Mouse (Mus musculus): Measurements from ENCODE around the gene Sirt1.
A peak's percentile ranks its signal among the peaks of the same experiment; 100 is the strongest.
"Not testable (repeated sequence)": the region's sequence is repeated elsewhere in the genome, so short reads cannot be mapped to it uniquely, and the experiment has no call there.

Sirt1 gene

DNA sequence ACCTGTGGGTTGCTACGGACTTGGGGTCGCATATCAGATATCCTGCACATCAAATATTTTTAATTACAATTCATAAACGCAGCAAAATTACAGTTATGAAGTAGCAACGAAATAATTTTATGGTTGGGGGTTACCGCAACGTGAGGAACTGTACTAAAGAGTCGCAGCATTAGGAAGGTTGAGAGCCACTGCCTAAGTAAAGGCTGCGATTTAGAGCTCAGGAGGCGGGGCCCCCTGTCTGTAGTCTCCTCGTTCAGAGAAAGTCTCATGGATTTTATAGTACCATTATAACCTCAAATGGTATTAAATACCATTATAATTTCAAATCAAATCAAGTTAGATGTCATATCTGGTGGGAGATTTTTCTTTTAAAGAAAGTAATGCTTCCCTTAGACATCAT is 5.5 kb upstream of the Sirt1 start:
- DNase-seq (ENCODE audit: low spot score) = no peak

DNA sequence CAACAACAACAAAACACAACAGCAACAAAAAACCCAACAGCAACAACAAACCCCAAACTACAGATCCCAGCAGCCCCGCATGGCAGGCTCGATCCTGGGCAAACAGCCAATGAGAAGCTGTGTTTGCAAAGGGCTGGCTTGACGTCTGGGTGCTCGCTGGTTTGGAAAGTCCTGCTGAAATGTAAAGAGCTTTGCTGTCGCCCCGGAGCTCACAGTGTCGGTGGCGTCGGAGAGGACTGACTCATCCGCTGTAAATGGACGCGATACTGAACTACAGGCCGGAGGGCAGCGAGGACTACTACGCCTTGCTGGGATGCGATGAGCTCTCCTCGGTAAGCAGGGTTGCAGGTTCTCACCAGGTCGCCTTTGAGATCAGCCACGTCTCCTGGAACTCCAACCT is 4.9 kb upstream of the Sirt1 start:
- DNase-seq (ENCODE audit: low spot score) = peak; percentile 64

DNA sequence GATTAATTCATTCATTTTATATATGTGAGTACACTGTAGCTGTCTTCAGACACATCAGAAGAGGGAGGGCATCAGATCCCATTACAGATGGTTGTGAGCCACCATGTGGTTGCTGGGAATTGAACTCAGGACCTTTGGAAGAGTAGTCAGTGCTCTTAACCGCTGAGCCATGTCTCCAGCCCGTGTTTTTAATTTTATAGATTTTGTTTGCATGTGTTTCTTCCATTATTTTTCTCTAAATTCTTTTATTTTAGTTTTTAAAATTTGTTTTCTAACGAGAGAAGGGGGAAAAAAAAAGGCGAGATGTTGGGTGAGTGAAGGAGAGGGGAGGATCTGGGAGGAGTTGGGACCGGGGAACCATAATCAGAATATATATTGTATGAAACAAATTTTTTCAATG is 4.4 kb upstream of the Sirt1 start:
- DNase-seq (ENCODE audit: low spot score) = not testable (repeated sequence)

DNA sequence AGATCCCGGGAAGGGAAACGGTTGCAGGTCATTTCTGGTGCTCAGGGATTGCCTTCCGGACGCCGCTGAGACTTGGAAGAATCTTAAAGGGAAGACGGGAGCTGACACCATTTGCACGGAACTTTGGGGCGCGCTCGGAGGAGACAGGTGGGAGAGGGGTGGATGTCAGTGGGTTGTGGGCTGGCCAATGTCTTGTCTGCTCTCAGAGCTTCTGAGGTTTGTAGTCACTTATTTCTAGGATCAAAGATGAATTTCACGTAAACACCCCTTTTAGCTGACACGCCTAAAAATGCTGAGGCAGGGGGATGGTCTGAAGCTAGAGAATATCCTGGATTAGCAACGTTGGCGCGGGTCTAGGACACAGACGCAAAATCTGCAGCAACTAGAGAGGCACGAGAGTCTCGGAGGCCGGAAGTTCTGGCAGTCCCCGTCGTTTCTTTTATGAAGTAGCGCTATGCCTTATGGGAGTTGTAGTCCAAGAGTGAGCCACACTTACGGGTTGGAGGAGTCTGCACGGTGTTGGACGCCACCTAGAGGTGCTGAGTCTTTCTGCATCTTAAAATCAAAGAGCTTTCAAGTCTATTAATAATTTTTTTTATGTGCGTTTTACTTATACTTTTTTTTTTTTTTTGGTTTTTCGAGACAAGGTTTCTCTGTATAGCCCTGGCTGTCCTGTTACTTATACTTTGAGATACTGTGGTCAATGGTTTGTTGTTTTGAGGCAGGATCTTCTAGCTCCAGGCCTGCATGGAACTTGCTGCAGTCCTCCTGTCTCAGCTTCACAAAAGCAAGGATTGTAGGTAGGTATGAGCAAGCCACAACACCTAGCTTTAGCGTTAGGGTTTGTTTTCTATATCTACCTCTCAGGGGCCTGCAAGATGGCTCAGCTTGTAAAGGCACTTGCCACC is 1.1 kb upstream of the Sirt1 start, which contains the start of gene Dnajc12:
Dnajc12 (plus strand) TSS at position 72 of the 908 bp plus-strand sequence.
- DNase-seq (ENCODE audit: low spot score) = peak; percentile 61

DNA sequence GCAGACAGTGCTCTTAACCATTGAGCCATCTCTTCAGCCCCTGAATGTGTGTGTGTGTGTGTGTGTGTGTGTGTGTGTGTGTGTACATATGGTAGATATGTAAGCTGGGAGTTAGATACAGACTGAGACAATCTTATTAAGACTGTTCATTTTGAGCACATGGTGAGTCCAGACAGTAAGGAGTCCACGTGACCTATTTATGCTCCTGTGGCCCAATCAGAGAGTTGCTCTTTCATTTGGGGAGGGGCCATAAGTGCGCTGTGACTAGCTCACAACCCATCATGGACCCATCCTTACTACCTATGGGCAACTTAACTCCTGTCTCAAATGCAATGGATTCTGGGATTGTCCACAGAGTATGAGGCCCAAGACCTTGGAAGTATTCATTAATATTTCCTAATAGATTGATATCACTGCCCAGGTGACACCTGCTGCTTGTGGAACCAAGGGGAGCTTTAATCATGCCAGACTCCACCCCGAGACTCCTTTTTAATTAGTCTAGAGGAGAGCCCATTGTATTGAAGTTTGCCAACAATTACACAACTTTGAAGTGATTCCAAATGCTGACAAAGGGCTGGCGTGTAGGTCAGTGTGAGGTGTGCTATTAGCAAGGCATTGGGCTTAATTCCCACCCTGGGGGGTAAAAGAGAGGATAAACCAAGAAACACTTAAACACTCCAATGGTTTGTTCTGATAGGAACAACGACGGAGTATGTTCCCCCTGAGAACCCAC is 2.4 kb downstream of the Sirt1 start:
- DNase-seq (ENCODE audit: low spot score) = no peak

DNA sequence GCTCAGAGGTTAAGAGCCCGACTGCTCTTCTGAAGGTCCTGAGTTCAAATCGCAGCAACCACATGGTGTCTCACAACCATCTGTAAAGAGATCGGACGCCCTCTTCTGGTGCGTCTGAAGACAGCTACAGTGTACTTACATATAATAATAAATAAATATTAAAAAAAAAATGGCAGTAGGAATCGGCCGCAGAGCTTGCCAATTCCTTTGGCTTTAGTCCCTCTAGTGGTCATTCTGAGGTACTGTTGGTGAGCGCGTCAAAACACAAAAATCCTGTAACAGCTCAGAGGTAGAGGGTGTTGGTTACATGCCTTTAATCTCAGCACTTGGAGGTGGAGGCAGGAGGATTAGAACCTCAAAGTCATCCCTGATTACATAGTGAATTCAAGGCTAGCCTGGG is 4.0 kb downstream of the Sirt1 start:
- peak; percentile 45 for DNase-seq (ENCODE audit: low spot score)

DNA sequence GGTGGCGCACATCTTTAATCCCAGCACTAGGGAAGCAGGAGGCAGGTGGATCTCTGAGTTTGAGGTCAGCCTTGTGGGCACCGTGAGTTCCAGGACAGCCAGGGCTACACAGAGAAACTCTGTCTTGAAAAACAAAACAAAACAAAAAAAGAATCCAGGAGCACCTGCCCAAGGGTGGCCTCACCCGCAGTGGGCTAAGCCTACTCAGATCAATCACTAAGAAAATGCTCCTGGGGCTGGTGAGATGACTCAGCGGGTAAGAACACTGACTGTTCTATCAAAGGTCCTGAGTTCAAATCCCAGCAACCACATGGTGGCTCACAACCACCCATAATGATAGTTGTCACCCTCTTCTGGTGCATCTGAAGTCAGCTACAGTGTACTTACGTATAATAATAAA is 5.2 kb downstream of the Sirt1 start:
- DNase-seq (ENCODE audit: low spot score) = no peak

DNA sequence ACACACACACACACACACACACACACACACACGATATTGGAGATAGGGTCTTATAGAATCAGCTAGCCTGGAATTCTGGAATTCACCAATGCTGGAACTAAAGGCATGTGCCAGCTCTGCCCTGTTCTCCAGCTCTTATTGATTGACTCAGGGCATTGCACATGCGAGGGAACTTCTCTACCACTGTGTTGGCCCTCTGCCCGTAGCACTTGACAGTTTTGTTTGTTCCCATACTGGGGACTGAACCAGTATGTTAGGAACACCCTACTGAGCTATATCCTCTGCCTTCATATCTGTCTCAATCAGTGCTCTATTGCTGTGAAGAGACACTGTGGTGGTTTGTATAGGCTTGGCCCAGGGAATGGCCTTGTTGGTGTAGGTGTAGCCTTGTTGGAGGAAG is 13.5 kb downstream of the Sirt1 start:
- no peak for DNase-seq (ENCODE audit: low spot score)

DNA sequence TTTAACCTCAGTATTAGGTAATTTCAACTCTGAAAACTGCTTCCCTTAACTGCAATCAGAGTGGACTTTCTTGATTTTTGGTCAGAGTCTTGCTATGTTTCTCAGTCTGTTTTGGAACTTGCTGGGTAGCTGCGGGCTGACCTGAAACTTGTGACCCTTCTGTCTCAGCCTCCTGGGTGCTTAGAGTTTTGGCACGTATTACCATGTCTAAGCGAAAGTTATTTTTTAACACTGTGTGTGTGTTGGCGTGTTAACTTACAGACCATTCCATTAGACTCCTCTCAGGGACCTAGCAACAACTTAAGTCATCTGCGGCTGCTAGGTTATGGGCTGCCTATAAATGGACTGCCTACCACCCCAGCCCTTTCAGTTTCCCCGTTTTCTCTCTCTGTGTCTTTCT is 14.1 kb downstream of the Sirt1 start:
- no peak for DNase-seq (ENCODE audit: low spot score)

DNA sequence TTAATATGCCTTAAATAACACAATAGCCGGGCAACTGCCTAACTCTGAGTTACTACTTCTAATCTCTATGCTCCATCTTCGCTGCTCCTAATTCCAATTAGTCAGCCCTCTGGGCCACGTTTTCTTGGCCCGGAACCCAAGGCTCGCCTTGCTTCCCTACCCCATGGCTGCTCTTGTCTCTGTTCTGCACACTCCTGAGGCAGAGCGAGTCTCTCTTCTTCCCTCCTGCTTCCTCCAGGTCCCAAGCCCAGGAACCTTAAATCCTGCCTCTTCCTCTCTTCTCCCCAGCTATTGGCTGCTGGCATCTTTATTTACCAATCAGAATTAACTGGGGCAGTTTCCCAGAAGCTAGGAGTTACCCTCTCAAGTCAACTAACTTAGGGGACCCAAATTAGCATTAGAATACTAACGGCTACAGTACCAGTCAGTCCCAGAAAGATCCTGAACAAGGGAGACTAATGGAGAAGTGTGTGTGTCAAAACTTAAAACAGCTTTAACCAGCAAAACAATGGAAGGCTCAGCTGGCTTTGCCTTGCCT is 15.5 kb downstream of the Sirt1 start:
- no peak for DNase-seq (ENCODE audit: low spot score)

DNA sequence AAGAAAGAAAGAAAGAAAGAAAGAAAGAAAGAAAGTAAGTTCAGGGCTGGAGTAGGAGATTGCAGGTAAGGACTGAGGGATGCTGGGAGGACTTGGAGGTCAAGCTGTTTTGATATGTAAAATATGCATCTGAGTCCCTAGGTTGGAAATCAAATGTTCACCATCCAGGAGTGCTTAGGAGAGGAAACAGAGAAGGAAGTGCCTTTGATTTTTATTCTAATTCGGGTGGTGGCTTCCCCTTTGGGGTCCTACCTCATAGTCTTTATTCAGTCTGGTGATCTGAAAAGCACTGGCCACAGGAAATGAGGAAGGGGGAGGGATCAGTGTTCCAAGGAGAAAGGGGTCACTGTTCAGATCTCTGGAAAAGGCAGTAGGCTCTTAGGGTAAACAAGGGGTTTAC is 21.0 kb downstream of the Sirt1 start:
- no peak for DNase-seq (ENCODE audit: low spot score)

DNA sequence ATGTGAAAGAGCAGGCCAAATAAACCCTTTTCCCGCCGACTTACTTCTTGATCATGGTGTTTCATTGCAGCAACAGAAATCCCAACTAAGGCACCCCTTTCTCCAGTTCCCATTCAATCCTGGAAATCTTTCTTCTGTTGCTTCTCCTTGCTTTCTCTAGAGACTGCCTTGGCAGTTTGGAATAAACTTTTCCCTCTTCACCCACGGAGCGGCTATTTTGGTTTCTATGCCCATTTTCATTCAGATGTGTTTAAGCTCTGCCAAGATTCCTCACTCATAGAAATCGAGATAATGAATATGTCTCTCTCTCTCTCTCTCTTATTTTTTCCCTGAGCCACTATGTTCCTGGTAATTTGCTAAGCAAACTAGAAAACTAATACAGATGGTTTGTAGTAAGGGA is 29.4 kb downstream of the Sirt1 start:
- DNase-seq (ENCODE audit: low spot score) = no peak

DNA sequence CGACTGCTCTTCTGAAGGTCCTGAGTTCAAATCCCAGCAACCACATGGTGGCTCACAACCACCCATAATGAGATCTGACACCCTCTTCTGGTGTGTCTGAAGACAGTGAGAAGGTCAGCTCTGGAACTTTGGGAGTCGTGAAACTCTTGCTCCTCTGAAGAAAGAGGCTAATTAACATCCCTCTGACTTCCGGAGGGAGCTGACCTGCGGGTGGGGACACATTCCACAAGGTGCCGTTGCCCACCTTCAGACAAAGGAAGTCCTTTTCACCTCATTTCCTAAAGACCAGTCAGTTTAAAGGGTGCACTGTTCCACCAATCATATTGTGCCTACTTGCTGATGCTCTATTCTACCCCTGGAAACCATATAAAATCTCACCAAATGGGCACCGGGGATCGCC is 30.4 kb downstream of the Sirt1 start:
- not testable (repeated sequence) for DNase-seq (ENCODE audit: low spot score)

DNA sequence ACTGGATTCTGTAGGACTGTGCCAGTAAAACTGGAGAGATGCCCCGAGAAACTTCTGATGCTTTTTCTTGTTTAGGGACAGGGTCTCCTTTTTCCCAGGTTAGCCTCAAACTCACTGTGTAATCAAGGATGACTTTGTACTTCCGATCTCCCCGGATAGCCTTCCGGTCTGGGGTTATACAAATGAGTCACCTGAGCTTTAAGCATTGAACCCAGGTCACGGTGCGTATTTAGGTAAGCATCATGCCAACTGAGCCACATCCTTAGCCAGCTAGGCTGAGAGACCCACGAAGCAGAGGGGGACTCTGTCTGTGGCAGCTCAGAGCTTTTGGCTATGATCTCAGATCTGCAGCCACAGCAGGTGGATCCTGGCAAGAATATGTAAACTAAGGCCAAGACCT is 30.8 kb downstream of the Sirt1 start:
- DNase-seq (ENCODE audit: low spot score) = no peak

DNA sequence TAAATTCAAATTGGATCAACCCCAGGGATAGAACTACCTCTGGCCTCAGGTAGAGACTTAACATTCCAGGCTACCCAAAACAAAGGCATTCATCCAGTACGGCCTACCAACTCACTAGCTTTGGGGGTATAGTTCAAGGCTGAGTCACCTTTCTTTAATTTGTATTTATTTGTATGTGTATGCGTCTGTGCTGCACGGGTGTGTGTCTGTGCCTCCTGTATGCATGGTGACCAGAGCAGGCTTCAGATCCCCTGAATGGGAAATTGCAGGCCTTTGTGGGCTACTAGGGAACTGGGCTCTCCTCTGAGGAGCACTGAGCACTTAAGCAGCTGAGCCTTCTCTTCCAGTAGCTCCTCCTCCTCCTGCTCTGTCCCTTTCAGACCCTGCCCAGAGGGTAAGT is 33.2 kb downstream of the Sirt1 start:
- no peak for DNase-seq (ENCODE audit: low spot score)

DNA sequence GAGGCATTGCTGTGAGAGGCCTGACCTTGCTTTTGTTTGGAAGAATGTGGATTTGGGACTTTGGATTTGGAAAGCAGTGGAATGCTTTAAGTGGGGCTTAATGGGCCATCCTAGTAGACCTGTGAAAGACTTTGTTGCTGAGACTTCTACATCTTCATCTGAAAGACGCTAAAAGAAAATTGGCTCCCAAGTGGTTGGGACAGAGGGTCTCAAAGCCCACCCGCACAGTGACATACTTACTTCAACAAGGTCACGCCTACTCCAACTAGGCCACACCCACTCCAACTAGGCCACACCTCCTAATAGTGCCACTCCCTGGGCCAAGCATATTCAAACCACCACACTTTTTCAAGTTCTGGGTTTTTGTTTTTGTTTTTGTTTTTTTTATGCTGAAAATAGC is 36.8 kb downstream of the Sirt1 start:
- no peak for DNase-seq (ENCODE audit: low spot score)

DNA sequence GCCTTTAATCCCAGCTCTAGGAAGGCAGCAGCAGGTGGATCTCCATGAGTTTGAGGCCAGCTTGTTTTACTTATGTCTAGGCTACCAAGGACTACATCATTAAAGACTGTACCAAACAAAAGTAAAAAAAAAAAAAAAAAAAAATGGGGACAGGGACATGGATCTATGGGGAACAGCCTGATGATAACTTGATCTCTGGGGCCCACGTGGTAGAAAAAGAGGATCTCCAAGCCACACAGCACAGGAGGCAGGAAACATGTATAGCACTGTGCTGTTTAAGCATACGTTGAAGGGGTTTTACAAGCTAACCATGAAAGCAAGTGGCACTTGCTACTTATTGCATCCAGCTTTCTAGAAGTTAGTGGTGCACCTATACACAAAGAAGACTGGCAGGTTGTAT is 40.2 kb downstream of the Sirt1 start:
- no peak for DNase-seq (ENCODE audit: low spot score)

DNA sequence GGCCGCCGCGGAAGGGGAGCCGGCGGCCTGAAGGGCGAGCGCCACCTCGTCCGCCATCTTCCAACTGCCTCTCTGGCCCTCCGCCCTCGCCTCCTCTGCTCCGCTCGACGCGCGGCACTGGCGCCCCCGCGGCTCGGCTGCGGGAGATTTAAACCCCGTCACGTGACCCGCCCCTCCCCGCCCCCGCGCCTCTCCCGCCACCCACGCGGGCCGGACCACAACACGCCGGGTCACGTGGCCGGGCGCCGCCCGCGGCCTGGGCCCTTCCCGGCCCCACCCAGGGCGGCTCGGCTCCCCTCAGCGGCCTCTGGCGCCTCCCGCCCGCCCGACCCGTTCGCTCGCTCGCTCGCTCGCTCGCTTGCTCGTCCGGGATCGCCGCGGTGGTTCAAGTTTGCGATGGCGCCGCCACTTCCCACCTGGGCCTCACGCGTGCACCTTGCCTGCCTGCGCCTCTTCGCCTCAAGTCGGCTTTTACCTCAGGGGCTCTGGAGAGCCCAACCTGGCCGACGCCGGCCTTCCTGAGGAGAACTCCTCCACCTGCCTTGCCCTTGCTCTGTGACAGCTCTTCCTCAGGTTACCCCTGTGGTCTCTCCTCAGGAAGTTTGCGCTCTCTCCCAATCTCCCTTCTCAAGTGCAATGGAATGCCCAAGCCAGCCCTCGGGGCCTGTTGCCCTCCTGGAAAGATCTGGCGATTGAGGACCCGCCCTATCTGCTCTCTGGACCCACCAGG is 42.4 kb downstream of the Sirt1 start:
- peak; percentile 85 for DNase-seq (ENCODE audit: low spot score)

DNA sequence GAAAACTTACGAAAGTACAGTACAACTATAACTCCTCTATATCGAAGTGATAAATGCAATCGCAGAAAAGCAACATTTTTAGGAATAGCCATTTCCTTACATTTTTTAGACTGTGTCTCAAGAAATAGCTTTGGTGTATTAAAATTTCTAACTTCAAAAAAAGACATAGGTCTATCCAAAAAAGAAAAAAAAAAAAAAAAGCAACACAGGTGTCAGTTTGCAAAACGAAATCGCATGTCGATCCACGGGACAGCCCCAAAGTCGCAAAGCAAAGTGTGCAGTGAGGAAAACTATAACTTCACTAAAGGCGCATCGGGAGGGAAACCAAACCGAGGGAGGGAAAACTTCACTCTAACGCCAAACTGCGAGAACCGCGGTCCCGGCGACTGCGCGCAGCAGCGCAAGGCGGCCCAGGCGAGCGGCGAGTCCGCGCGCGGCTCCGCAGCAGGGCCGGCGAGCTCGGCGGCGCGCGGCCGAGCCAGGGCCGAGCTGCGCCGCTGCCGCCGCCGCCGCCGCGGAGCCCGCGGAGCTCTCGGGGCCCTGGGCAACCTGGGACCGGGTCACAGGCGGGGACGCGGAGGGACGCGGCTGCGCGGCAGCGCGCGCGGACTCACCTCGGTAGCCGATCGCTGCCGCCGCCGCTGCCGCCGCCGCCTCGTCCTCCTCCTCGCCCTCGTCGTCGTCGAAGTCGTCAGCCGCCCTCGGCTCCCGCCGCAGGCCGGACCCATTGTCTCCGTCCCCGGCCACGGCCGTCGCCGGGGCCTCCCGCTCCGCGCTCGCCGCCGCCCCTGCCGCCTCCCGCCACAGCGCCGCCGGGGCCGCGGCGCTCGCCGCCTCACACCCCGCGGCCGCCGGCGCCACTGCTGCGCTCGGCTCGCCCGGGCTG is 43.3 kb downstream of the Sirt1 start:
- no peak for DNase-seq (ENCODE audit: low spot score)

DNA sequence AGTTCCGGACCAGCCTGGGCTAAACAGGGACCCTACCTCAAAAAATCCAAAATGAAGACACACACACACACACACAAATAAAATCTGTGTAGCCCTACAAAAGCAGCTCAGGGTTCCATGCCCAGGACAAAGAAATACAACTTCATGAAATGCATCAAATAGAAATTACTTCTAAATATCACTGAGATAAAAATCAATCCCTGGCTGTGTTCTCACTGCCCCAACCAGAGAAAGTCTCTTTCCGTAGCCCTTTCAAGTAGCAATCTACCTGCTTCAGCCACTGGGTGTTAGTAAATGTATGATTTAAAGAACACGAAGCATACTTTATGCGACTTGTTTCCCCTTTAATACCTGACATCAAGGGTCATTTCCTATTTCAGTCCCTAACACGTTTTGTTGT is 44.2 kb downstream of the Sirt1 start:
- no peak for DNase-seq (ENCODE audit: low spot score)

DNA sequence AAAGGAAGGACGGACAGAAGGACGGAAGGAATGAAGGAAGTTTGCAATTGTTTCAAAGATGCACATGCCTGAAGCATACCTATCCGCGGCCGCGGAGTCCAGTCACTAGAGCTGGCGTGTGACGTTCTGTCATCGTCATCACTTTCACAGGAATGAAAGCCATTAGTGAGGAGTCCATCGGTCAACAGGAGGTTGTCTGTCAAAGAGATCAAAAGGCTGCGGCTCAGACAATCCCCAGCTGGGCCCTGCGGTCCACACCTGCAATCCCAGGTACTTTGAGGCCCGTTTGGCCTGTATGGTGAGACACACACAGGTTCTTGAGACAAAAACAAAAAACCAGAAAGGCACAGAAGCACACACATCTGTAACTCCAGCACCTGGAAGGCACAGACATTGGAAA is 44.6 kb downstream of the Sirt1 start:
- no peak for DNase-seq (ENCODE audit: low spot score)
